Comparison of ENCODE assay signal across 27 mouse cellular contexts in the genomic region with DNA sequence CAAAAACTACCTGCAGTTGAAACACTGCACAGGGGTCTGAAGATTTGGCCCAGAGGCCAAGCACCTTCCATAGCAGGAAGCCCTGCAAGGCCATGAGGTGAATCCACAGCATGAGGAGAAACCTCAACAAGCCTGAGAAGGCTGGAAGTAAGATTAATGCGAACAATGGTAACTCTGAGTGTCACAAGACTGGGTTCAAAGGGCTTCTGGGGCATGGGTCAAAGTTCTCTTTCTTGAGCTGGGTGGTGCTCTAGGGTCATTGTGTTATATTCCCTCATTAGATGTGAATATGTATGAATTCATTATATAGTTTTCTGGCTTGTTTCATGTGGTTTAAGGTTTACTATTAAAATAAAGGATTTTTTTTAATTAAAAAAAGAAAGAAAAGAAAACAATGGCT.
DNase-seq lines count a peak whose midpoint lies in the region; ATAC-seq and TF ChIP-seq lines count a peak whose summit lies in the region.
"Had no signal": no experiment of that assay in that cellular context is flagged by ENCODE, and none has a peak within 500 bp of the region (broad histone marks: within the 10 kb centered on the region; RNA-seq: fewer than 3 reads in every experiment).

No protein-coding gene starts in this region.

- no peak for TF ChIP-seq POLR2A in liver, adult 2 months (IDR thresholded peaks at IDR 0.05; ENCODE audit: extremely low read depth, insufficient read depth, low read length)

- H3K4me2 ChIP-seq in hindbrain, embryonic 16.5 days (ENCODE audit: low read length) = no peak overlapping the region
- H3K4me2 ChIP-seq in intestine, embryonic 16.5 days (ENCODE audit: low read depth, low read length) = no peak overlapping the region
- H3K4me2 ChIP-seq in forebrain, embryonic 14.5 days (ENCODE audit: low read length) = no peak overlapping the region
- H3K4me2 ChIP-seq: embryonic facial prominence, embryonic 13.5 days; limb, embryonic 12.5 days; liver, embryonic 13.5 days; stomach, embryonic 15.5 days had no signal

- H3K36me3 ChIP-seq in hindbrain, embryonic 10.5 days = no peaks in the 10 kb centered on the region
- H3K36me3 ChIP-seq in hindbrain, embryonic 16.5 days (ENCODE audit: control insufficient read depth, insufficient read depth, low read length) = no peaks in the 10 kb centered on the region
- H3K36me3 ChIP-seq in liver, adult 2 months (ENCODE audit: control insufficient read depth, insufficient read depth, low read length) = no peaks in the 10 kb centered on the region
- no peaks in the 10 kb centered on the region for H3K36me3 ChIP-seq in intestine, embryonic 16.5 days (ENCODE audit: control insufficient read depth, insufficient read depth, low read length)
- no peaks in the 10 kb centered on the region for H3K36me3 ChIP-seq in forebrain, embryonic 14.5 days (ENCODE audit: control insufficient read depth, insufficient read depth, low read length)
- H3K36me3 ChIP-seq: embryonic facial prominence, embryonic 13.5 days; forebrain, embryonic 10.5 days; limb, embryonic 12.5 days; liver, embryonic 13.5 days; stomach, embryonic 15.5 days had no signal

- H3K9ac ChIP-seq in hindbrain, embryonic 16.5 days (ENCODE audit: low read depth, low read length) = no peak overlapping the region
- H3K9ac ChIP-seq in liver, adult 2 months (ENCODE audit: low read depth, low read length) = no peak overlapping the region
- no peak overlapping the region for H3K9ac ChIP-seq in intestine, embryonic 16.5 days (ENCODE audit: low read depth, low read length)
- H3K9ac ChIP-seq in forebrain, embryonic 14.5 days (ENCODE audit: low read length) = no peak overlapping the region
- H3K9ac ChIP-seq: embryonic facial prominence, embryonic 13.5 days; limb, embryonic 12.5 days; liver, embryonic 13.5 days; stomach, embryonic 15.5 days had no signal

- no peak for TF ChIP-seq CTCF in liver, adult 2 months (IDR thresholded peaks at IDR 0.05; ENCODE audit: low read depth, low read length)

- no peaks in the 10 kb centered on the region for H3K27me3 ChIP-seq in hindbrain, embryonic 10.5 days (ENCODE audit: insufficient read depth, poor library complexity, severe bottlenecking)
- no peaks in the 10 kb centered on the region for H3K27me3 ChIP-seq in hindbrain, embryonic 16.5 days (replicated peaks; ENCODE audit: control insufficient read depth, insufficient read depth, low read length)
- H3K27me3 ChIP-seq in liver, adult 2 months (ENCODE audit: control insufficient read depth, insufficient read depth, low read length) = no peaks in the 10 kb centered on the region
- no peaks in the 10 kb centered on the region for H3K27me3 ChIP-seq in intestine, embryonic 16.5 days (replicated peaks; ENCODE audit: control insufficient read depth, insufficient read depth, low read length)
- no peaks in the 10 kb centered on the region for H3K27me3 ChIP-seq in forebrain, embryonic 14.5 days (replicated peaks; ENCODE audit: control insufficient read depth, insufficient read depth, low read length)
- H3K27me3 ChIP-seq: embryonic facial prominence, embryonic 13.5 days; limb, embryonic 12.5 days; liver, embryonic 13.5 days; stomach, embryonic 15.5 days had no signal

- ATAC-seq in hindbrain, embryonic 16.5 days = no peak
- peak; percentile 76 for ATAC-seq in intestine, embryonic 16.5 days
- no peak for ATAC-seq in forebrain, embryonic 14.5 days
- ATAC-seq: CD4-positive, CD25-positive, alpha-beta regulatory T cell, adult 4 months; hindbrain, postnatal 0 days had no signal

- H3K9me3 ChIP-seq in hindbrain, embryonic 10.5 days = no peaks in the 10 kb centered on the region
- no peaks in the 10 kb centered on the region for H3K9me3 ChIP-seq in hindbrain, embryonic 16.5 days (ENCODE audit: control insufficient read depth, low read length)
- no peaks in the 10 kb centered on the region for H3K9me3 ChIP-seq in intestine, embryonic 16.5 days (ENCODE audit: control insufficient read depth, low read length)
- H3K9me3 ChIP-seq in forebrain, embryonic 14.5 days (replicated peaks; ENCODE audit: control insufficient read depth, low read length) = no peaks in the 10 kb centered on the region
- H3K9me3 ChIP-seq: embryonic facial prominence, embryonic 13.5 days; forebrain, embryonic 10.5 days; limb, embryonic 12.5 days; liver, embryonic 13.5 days; stomach, embryonic 15.5 days had no signal

- H3K4me1 ChIP-seq in hindbrain, embryonic 10.5 days (replicated peaks) = peaks cover 11% of the 10 kb centered on the region
- no peaks in the 10 kb centered on the region for H3K4me1 ChIP-seq in hindbrain, embryonic 16.5 days (ENCODE audit: control insufficient read depth, insufficient read depth, low read depth, low read length)
- H3K4me1 ChIP-seq in liver, adult 2 months (ENCODE audit: control insufficient read depth, insufficient read depth, low read length) = peaks cover 11% of the 10 kb centered on the region
- 0 out of 2 replicates have a peak, but pooled peaks cover 6% of the 10 kb centered on the region for H3K4me1 ChIP-seq in intestine, embryonic 16.5 days (ENCODE audit: control insufficient read depth, insufficient read depth, low read length)
- no peaks in the 10 kb centered on the region for H3K4me1 ChIP-seq in forebrain, embryonic 14.5 days (ENCODE audit: control insufficient read depth, insufficient read depth, low read length)

- no peak overlapping the region for H3K4me3 ChIP-seq in hindbrain, embryonic 10.5 days
- H3K4me3 ChIP-seq in hindbrain, embryonic 16.5 days (ENCODE audit: low read length) = no peak overlapping the region
- no peak overlapping the region for H3K4me3 ChIP-seq in liver, adult 2 months (ENCODE audit: insufficient read depth, low read depth, low read length)
- H3K4me3 ChIP-seq in intestine, embryonic 16.5 days (ENCODE audit: low read length) = no peak overlapping the region
- H3K4me3 ChIP-seq in forebrain, embryonic 14.5 days (ENCODE audit: low read depth, low read length) = no peak overlapping the region
- H3K4me3 ChIP-seq: embryonic facial prominence, embryonic 13.5 days; forebrain, embryonic 10.5 days; limb, embryonic 12.5 days; liver, embryonic 13.5 days; stomach, embryonic 15.5 days had no signal

- 50% methylated on average over 1 of the region's 1 CpGs for WGBS in hindbrain, embryonic 10.5 days
- WGBS in hindbrain, embryonic 16.5 days = 59% methylated on average over 1 of the region's 1 CpGs
- 33% methylated on average over 1 of the region's 1 CpGs for WGBS in liver, adult 2 months
- 69% methylated on average over 1 of the region's 1 CpGs for WGBS in intestine, embryonic 16.5 days
- 75% methylated on average over 1 of the region's 1 CpGs for WGBS in forebrain, embryonic 14.5 days

- DNase-seq in hindbrain, embryonic 10.5 days (ENCODE audit: low spot score) = no peak
- peak; percentile 38 for DNase-seq in liver, adult 2 months (ENCODE audit: extremely low read depth, low read depth, low spot score)
- DNase-seq in liver = no peak
- peak; percentile 40 for DNase-seq in yolk sac, embryonic 10.5 days (ENCODE audit: low spot score)
- DNase-seq in forebrain, embryonic 14.5 days (ENCODE audit: low spot score) = no peak
- DNase-seq: adrenal gland, postnatal 14 days; cerebellum, adult 11-12 months; cerebellum, adult 9-11 months; gastrocnemius, postnatal 10 days; heart, postnatal 4 days; kidney, adult 11 months; liver, embryonic 13.5 days; lung, adult 2 months; lung, postnatal 10 days; midbrain, embryonic 14.5 days; right cerebral cortex, postnatal 14 days; thymus, adult 18-20 months; thymus, postnatal 36 days had no signal

- no peaks in the 10 kb centered on the region for H3K79me2 ChIP-seq in liver, adult 2 months (ENCODE audit: control insufficient read depth, insufficient read depth, low read length)

- H3K27ac ChIP-seq in hindbrain, embryonic 10.5 days = 0 out of 2 replicates have a peak overlapping the region, but pooled peaks have one; percentile 29
- no peak overlapping the region for H3K27ac ChIP-seq in hindbrain, embryonic 16.5 days (ENCODE audit: low read depth, low read length)
- H3K27ac ChIP-seq in liver, adult 2 months (replicated peaks; ENCODE audit: insufficient read depth, low read depth, low read length) = no peak overlapping the region
- H3K27ac ChIP-seq in intestine, embryonic 16.5 days (ENCODE audit: low read length) = peak overlapping the region; percentile 29
- no peak overlapping the region for H3K27ac ChIP-seq in forebrain, embryonic 14.5 days (ENCODE audit: low read depth, low read length)
- H3K27ac ChIP-seq: embryonic facial prominence, embryonic 13.5 days; forebrain, embryonic 10.5 days; hindbrain, postnatal 0 days; kidney, postnatal 0 days; limb, embryonic 12.5 days; liver, embryonic 13.5 days; stomach, embryonic 15.5 days had no signal

Comparison
In these comparisons a context has a peak if more than half of its experiments do, and no peak if none do; other contexts are left out.
1. DNase-seq: peak in liver, adult 2 months (single experiment) and yolk sac, embryonic 10.5 days (single experiment); none in hindbrain, embryonic 10.5 days (single experiment), liver (single experiment) and forebrain, embryonic 14.5 days (single experiment).
2. H3K27ac ChIP-seq: peak in hindbrain, embryonic 10.5 days (single experiment) and intestine, embryonic 16.5 days (single experiment); none in hindbrain, embryonic 16.5 days (single experiment), liver, adult 2 months (single experiment) and forebrain, embryonic 14.5 days (single experiment).